Mouse (Mus musculus) hindbrain, embryonic 11.5 days (tissue): ENCODE measurements at regions not wholly inside any gene's neighbourhood (a gene's known extent, or its start where the extent isn't known, plus 50 kb on each side); places are given as distances from the start of the nearest gene placed in this dataset.
A peak's percentile ranks its signal among the peaks of the same experiment; 100 is the strongest.

Experiments used
- ATAC-seq: fragments of 200-750 bp; cut with Nextera tagmentation; 2 replicates; pipeline ENCODE4 v1.8.0; 2017; ENCODE audit warnings: mild to moderate bottlenecking, moderate TSS enrichment, moderate library complexity; ENCODE audit not compliant: low FRiP score
- DNase-seq: peaks from one replicate; pipeline ENCODE4 v3.0.0-alpha.2; 2015; ENCODE audit warnings: low spot score
- H3K27ac ChIP-seq: fragments of 300-500 bp; sonication (generic); 2 replicates; pipeline ENCODE4 v1.5.1; 2014; ENCODE audit warnings: mild to moderate bottlenecking, low read depth, low read length
- H3K27me3 ChIP-seq: fragments of 300-500 bp; sonication (generic); 2 replicates; pipeline ENCODE4 v1.6.1; 2014; ENCODE audit warnings: mild to moderate bottlenecking, low read length, moderate library complexity, mixed read lengths; ENCODE audit not compliant: control insufficient read depth, insufficient read depth
- H3K36me3 ChIP-seq: fragments of 300-500 bp; sonication (generic); 2 replicates; pipeline ENCODE4 v1.6.1; 2014; ENCODE audit warnings: mild to moderate bottlenecking, low read length, moderate library complexity, mixed read lengths; ENCODE audit not compliant: control insufficient read depth, insufficient read depth
- H3K4me1 ChIP-seq: fragments of 300-500 bp; sonication (generic); replicated peaks from 2 replicates; pipeline ENCODE4 v1.6.1; 2014; ENCODE audit warnings: low read length, mixed read lengths; ENCODE audit not compliant: control insufficient read depth, insufficient read depth
- H3K4me2 ChIP-seq: fragments of 300-500 bp; sonication (generic); replicated peaks from 2 replicates; pipeline ENCODE4 v1.6.1; 2014; ENCODE audit warnings: mild to moderate bottlenecking, low read depth, low read length
- H3K4me3 ChIP-seq: fragments of 300-500 bp; sonication (generic); 2 replicates; pipeline ENCODE4 v1.5.1; 2014; ENCODE audit warnings: low read depth, low read length
- H3K9ac ChIP-seq: fragments of 300-500 bp; sonication (generic); 2 replicates; pipeline ENCODE4 v1.6.1; 2014; ENCODE audit warnings: low read depth, low read length
- H3K9me3 ChIP-seq: fragments of 300-500 bp; sonication (generic); 2 replicates; pipeline ENCODE4 v1.6.1; 2016; ENCODE audit warnings: low read length; ENCODE audit not compliant: control insufficient read depth
- whole genome bisulfite sequencing: fragments of 180-500 bp; shearing (Covaris S2); extraction: QIAGEN DNeasy Blood & Tissue Kit; methylation state at CpG from one replicate; pipeline ENCODE4 v1.1.7; 2014; 5-methylcytosine and 5-hydroxymethylcytosine counted together

DNA sequence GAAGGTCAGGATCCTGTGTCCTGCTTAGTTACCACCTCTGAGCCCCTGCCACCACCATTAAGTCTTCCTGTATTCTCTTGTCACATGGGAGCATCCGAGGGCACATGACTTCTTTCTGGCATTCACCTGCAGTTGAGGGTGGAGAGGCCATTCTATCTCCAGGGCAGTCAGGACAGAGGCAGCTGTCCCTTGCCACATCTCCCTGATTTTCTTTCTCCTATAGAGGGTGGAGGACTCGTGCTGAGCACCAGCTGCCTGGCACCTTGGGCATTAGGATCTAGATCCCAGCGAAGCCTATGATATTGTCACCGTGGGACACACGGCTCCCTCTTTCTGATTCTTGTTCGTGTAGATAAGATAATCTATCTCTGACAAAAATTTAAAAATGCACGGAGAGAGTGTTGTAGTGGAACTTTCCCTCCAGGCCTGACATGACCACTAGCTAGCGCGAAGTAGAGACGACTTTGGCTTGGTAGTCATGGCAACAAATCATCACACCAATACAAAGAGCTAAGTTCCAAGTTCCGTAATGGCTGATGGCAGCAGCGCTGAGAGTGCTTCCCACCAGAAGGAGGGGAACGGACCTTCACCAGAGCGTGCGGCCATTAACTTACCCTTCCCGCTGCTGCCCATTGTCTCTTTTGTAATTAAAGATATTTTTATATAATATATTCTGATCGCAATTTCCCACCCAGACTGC lies 137.7 kb downstream of the Ipmk start:
- 66% methylated on average over 17 of the region's 17 CpGs for WGBS
- Histone ChIP-seq H3K4me1 (no peaks in the 10 kb centered on the region), H3K4me2 (no peak overlapping the region), H3K27me3 (no peaks in the 10 kb centered on the region), H3K27ac (no peak overlapping the region), H3K4me3 (no peak overlapping the region), H3K9ac (no peak overlapping the region), H3K9me3 (no peaks in the 10 kb centered on the region), H3K36me3 (no peaks in the 10 kb centered on the region)
- DNase-seq (peak; percentile 27), ATAC-seq (peak; percentile 64)

- Histone ChIP-seq H3K4me1 (no peaks in the 10 kb centered on the region), H3K4me2 (no peak overlapping the region), H3K9ac (no peak overlapping the region), H3K36me3 (no peaks in the 10 kb centered on the region), H3K27me3 (no peaks in the 10 kb centered on the region), H3K27ac (no peak overlapping the region), H3K9me3 (no peaks in the 10 kb centered on the region), H3K4me3 (no peak overlapping the region)
- DNase-seq (no peak), ATAC-seq (no peak)
- WGBS = 95% methylated on average over 7 of the region's 7 CpGs
Observed at GRCm38 (mm10) chr10:71489791-71490190, 142.2 kb downstream of the Ipmk start.

GRCm38 (mm10) chr10:71502096-71502495 lies 154.5 kb downstream of the Ipmk start:
- ATAC-seq = no peak
- Histone ChIP-seq H3K27me3 (no peaks in the 10 kb centered on the region), H3K9me3 (no peaks in the 10 kb centered on the region), H3K4me3 (no peak overlapping the region), H3K4me1 (no peaks in the 10 kb centered on the region), H3K36me3 (no peaks in the 10 kb centered on the region), H3K27ac (no peak overlapping the region), H3K4me2 (no peak overlapping the region), H3K9ac (no peak overlapping the region)
- DNase-seq = no peak
- WGBS = 56% methylated on average over 4 of the region's 5 CpGs

DNA sequence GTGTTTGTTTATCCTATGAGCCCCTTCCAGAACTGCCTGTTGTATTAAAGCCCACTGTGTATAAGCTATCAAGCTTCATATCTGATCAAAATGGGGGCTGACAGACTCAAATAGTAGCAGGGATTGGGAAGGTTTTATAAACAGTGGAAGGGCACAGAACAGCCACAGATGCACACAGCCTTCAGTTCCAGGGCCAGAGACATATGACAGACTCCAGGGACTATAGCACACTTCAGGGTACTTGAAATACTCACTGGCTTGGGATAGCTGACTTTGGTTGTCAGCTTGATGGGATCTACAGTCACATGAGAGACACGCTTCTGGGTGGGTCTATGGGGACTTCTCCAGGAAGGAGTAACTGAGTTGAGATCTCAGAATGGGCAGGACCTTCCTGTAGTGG lies 156.7 kb downstream of the Ipmk start:
- H3K27me3 ChIP-seq = no peaks in the 10 kb centered on the region
- no peak for ATAC-seq
- H3K4me2 ChIP-seq = no peak overlapping the region
- H3K4me1 ChIP-seq = no peaks in the 10 kb centered on the region
- H3K4me3 ChIP-seq = no peak overlapping the region
- WGBS = 88% methylated on average over 1 of the region's 1 CpGs
- no peak overlapping the region for H3K27ac ChIP-seq
- no peaks in the 10 kb centered on the region for H3K9me3 ChIP-seq
- H3K36me3 ChIP-seq = no peaks in the 10 kb centered on the region
- DNase-seq = no peak
- H3K9ac ChIP-seq = no peak overlapping the region

- no peaks in the 10 kb centered on the region for H3K27me3 ChIP-seq
- ATAC-seq (no peak), DNase-seq (no peak)
- WGBS = 79% methylated on average over 2 of the region's 2 CpGs
- H3K36me3 ChIP-seq = no peaks in the 10 kb centered on the region
- no peak overlapping the region for H3K27ac ChIP-seq
- H3K9me3 ChIP-seq = no peaks in the 10 kb centered on the region
- no peak overlapping the region for H3K9ac ChIP-seq
- no peaks in the 10 kb centered on the region for H3K4me1 ChIP-seq
- no peak overlapping the region for H3K4me2 ChIP-seq
- no peak overlapping the region for H3K4me3 ChIP-seq
Observed at GRCm38 (mm10) chr10:71525290-71525689, 177.7 kb downstream of the Ipmk start.

DNA sequence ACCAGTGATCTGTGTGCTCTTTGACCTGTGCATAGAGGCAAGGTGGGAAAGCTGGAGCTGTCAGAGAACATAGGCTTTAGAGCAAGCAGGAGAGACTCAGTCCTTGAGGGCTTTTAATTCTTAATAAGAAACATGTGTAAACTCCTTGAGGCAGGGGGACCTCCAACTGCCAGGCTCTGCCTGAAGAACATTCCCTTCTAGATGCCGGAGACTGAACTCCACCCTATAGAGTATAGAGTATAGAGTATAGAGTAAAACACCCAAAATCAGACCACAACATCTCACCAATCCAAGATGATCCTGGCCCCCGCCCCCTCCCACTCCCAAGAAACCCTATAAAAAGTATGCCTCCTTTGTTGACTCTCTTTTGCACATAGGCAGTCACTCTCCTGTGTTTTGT lies 186.2 kb downstream of the Ipmk start:
- Histone ChIP-seq H3K9ac (no peak overlapping the region), H3K4me2 (no peak overlapping the region), H3K9me3 (no peaks in the 10 kb centered on the region), H3K4me1 (no peaks in the 10 kb centered on the region), H3K27me3 (no peaks in the 10 kb centered on the region), H3K4me3 (no peak overlapping the region), H3K36me3 (no peaks in the 10 kb centered on the region), H3K27ac (no peak overlapping the region)
- WGBS = 90% methylated on average over 2 of the region's 2 CpGs
- DNase-seq (no peak), ATAC-seq (no peak)

- DNase-seq = no peak
- WGBS = 88% methylated on average over 7 of the region's 7 CpGs
- Histone ChIP-seq H3K4me3 (no peak overlapping the region), H3K4me2 (no peak overlapping the region), H3K36me3 (no peaks in the 10 kb centered on the region), H3K9ac (no peak overlapping the region), H3K4me1 (no peaks in the 10 kb centered on the region), H3K27me3 (no peaks in the 10 kb centered on the region), H3K9me3 (no peaks in the 10 kb centered on the region), H3K27ac (no peak overlapping the region)
- ATAC-seq = no peak
Observed at GRCm38 (mm10) chr10:71545489-71545888, 197.9 kb downstream of the Ipmk start.

- Histone ChIP-seq H3K4me2 (no peak overlapping the region), H3K4me1 (no peaks in the 10 kb centered on the region), H3K36me3 (no peaks in the 10 kb centered on the region), H3K27ac (no peak overlapping the region), H3K9me3 (no peaks in the 10 kb centered on the region), H3K4me3 (no peak overlapping the region), H3K9ac (no peak overlapping the region), H3K27me3 (no peaks in the 10 kb centered on the region)
- ATAC-seq = no peak
- no peak for DNase-seq
- 87% methylated on average over 7 of the region's 7 CpGs for WGBS
Observed at GRCm38 (mm10) chr10:71546507-71546906, 198.9 kb downstream of the Ipmk start.

DNA sequence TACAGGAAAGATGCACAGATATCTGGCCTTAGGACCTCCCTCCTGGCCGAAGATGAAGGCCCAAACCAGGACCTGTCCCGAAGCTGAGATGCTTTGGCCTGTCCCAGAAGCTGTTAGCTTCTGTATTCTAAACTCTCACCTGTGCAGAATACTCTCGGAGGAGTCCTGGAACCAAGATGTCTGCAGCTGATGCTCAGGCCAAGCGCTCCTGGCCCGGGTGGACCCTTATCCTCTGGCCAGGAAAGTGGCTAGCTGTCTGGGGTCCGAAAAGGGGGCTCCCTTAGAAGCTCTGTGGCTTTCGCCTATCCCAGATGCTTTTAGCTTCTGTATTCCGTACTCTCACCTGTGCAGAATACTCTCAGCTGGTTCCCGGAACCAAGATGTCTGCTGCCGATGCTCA lies 236.2 kb downstream of the Ipmk start:
- Histone ChIP-seq H3K4me2 (no peak overlapping the region), H3K4me3 (no peak overlapping the region), H3K27me3 (no peaks in the 10 kb centered on the region), H3K4me1 (no peaks in the 10 kb centered on the region), H3K27ac (no peak overlapping the region), H3K9me3 (no peaks in the 10 kb centered on the region), H3K36me3 (no peaks in the 10 kb centered on the region), H3K9ac (no peak overlapping the region)
- ATAC-seq = no peak
- 86% methylated on average over 10 of the region's 10 CpGs for WGBS
- DNase-seq = no peak
